Mouse (Mus musculus): Measurements from ENCODE around the gene Arvcf. TPM values are rescaled to one million over a fixed set of nuclear protein-coding genes. Genes with fewer than 3 reads are reported as not detected.

Arvcf gene
- 78.7 and 81.3 TPM in 2 replicates for polyA plus RNA-seq (2015; fragmentation: Nextera tagmentation; extraction: Ambion mirVana)

DNA sequence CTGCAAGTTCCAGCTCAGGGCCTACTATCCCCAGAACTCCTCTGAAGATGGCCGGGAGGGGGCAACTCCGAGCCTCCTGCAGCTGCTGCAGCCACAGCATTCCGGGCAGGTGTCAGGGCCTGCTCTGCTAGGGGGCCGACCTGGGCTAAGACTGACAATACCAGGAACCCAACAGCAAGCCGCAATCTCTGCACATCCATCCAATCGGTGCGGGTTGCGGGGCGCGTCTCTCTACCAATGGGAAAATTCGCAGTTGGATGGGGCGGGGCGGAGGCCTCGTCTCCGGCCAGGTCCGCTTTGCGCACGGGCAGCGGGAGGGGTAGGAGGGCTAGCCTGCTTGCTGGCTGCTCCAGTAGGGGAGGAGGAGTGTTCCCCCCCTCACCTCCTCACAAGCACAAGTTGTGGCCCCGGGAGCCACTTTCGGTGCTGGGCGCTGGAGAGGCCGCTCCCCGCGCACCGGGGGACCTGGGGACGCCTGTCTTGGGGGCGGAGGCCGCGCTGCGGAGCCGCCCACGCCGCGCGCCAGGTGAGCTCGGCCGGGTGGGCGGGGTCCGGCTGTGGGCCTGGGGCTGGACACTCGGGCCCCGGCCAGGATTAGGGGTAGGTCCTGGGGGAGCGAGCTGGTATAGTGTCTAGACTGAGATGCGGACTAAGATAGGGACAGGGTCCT lies at the start of gene Arvcf, which contains the start of gene Tango2:
Gene Arvcf, plus strand, starts transcription at position 252 of the 670 bp plus-strand sequence.
Gene Tango2, minus strand, starts transcription at position 173 of the 670 bp plus-strand sequence.
- H3K27me3 ChIP-seq, result no peaks in the 10 kb centered on the region
- ATAC-seq (ENCODE audit: low FRiP score, low read depth), result peak; percentile 91
- H3K4me1 ChIP-seq (replicated peaks), result peaks cover 50% of the 10 kb centered on the region
- H3K27ac ChIP-seq (replicated peaks), result peak within 1 kb of the TSS; percentile 66
- peak within 1 kb of the TSS; percentile 84 for H3K9ac ChIP-seq
- under 1% methylated on average over 41 of the region's 44 CpGs for WGBS
- peak within 1 kb of the TSS; percentile 77 for H3K4me2 ChIP-seq
- H3K36me3 ChIP-seq, result no peaks in the 10 kb centered on the region
- H3K9me3 ChIP-seq, result no peaks in the 10 kb centered on the region
- H3K4me3 ChIP-seq, result peak within 1 kb of the TSS; percentile 85

DNA sequence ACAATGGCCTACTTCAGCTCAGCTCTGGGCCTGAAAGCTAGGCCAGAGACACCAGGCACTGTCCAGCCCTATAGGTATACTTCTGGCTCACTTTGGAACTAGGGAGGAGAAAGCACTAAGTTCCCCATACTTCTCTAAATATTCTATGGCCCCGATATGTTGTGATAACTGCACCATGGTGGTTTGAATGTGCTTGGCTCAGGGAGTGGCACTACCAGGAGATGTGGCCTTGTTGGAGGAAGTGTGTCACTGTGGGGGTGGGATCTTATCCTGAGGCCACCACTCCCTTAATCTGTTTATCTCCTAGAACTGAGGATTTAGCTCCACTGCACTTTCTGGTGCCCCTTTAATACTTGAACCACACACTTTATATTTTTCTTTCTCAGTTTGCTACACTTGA lies 39.8 kb upstream of the Arvcf start:
- 88% methylated on average over 1 of the region's 1 CpGs for WGBS
- no peak overlapping the region for H3K4me3 ChIP-seq
- H3K4me2 ChIP-seq, result no peak overlapping the region
- no peak for ATAC-seq (ENCODE audit: low FRiP score, low read depth)
- H3K27me3 ChIP-seq, result no peaks in the 10 kb centered on the region
- no peak overlapping the region for H3K27ac ChIP-seq (replicated peaks)
- H3K9me3 ChIP-seq, result no peaks in the 10 kb centered on the region
- no peaks in the 10 kb centered on the region for H3K4me1 ChIP-seq (replicated peaks)
- no peak overlapping the region for H3K9ac ChIP-seq
- peaks cover 44% of the 10 kb centered on the region for H3K36me3 ChIP-seq

DNA sequence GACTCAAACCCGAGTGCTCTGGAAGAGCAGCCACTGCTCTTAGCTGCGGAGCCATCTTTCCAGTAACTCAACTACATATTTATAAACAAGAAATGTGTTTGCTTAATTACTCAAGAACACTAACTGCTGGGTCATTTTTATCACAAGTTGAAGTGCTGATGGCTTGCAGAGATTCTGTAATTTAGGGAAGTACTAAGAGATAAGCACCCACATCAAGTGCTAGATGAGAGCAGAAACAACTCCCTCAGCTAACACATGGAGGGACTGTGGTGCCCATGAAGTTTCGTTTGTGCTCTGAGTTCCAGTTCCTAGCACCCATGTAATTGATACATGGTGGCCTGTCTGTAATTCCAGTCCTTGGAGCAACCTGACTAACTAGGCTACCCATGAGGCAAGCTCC lies 29.0 kb upstream of the Arvcf start:
- Histone ChIP-seq H3K27ac (replicated peaks) (no peak overlapping the region), H3K9me3 (no peaks in the 10 kb centered on the region), H3K36me3 (peaks cover 30% of the 10 kb centered on the region; the same call in 1 of the 2 replicates), H3K9ac (no peak overlapping the region), H3K4me1 (replicated peaks) (no peaks in the 10 kb centered on the region), H3K4me2 (no peak overlapping the region), H3K27me3 (no peaks in the 10 kb centered on the region), H3K4me3 (no peak overlapping the region)
- no peak for ATAC-seq (ENCODE audit: low FRiP score, low read depth)
- WGBS, result 86% methylated on average over 3 of the region's 3 CpGs

DNA sequence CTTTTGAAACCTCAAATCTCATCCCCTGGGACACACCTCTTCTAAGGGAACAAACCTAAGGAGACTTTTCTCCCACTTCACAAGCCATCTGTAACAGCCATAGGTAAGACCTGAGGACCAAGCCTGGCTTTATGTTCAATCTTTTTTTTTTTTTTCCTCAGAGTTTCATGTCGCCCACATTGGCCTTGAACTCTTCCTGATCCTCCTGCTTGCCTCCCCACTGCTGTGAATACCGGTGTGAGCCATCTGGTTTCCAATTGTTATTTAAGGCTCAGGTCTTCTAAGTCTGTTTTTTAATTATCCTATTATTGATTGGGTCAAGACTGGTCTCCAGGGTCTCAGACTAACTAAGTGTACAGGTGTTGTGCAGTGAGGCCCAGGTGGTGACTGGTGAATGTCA lies 26.5 kb upstream of the Arvcf start:
- Histone ChIP-seq H3K9ac (no peak overlapping the region), H3K4me3 (no peak overlapping the region), H3K27ac (replicated peaks) (no peak overlapping the region), H3K27me3 (no peaks in the 10 kb centered on the region), H3K4me2 (no peak overlapping the region), H3K4me1 (replicated peaks) (no peaks in the 10 kb centered on the region), H3K9me3 (no peaks in the 10 kb centered on the region), H3K36me3 (peaks cover 32% of the 10 kb centered on the region; the same call in 1 of the 2 replicates)
- WGBS, result 80% methylated on average over 2 of the region's 2 CpGs
- ATAC-seq (ENCODE audit: low FRiP score, low read depth), result no peak

DNA sequence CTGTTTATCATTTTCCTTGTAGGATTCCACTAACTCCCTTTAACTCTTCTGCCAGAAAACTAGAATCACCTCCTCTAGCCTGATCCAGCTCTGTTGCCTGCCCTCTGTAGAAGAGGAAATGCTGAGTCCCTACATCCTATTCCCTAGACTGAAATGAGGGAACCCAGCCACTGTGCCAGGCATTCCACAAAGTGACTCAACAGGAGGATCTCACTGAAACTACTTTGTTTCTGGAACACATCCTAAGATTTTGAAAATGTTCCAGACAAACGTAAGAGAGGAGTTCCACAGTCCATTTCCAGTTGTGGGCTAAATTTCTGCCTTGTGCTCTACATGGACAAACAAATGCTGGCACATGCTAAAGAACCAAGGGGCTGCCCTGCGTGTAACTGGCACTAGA lies 24.5 kb upstream of the Arvcf start:
- Histone ChIP-seq H3K27ac (replicated peaks) (no peak overlapping the region), H3K4me2 (no peak overlapping the region), H3K4me3 (no peak overlapping the region), H3K9ac (no peak overlapping the region), H3K27me3 (no peaks in the 10 kb centered on the region), H3K9me3 (no peaks in the 10 kb centered on the region), H3K36me3 (peaks cover 32% of the 10 kb centered on the region; the same call in 1 of the 2 replicates), H3K4me1 (replicated peaks) (no peaks in the 10 kb centered on the region)
- WGBS, result 84% methylated on average over 2 of the region's 2 CpGs
- ATAC-seq (ENCODE audit: low FRiP score, low read depth), result no peak

DNA sequence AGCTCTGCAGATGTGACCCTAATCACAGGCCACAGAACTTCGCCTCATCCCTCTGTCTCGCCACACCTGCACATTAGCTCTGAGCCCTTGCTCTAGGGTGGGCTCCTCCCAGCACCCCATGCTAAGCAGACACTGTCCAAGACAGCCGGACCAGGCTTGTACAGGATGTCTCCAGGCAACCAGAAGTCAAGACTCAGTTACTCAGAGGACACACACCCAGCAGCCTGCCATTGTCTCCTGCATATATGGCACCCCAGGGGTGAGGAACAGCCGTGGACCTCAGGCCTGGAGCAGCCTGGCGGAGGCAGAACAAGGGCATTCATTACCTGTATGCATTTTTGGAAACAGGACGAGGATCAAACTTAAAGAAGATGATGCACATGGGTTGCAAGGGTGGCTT lies 24.0 kb upstream of the Arvcf start:
- WGBS, result 66% methylated on average over 6 of the region's 6 CpGs
- Histone ChIP-seq H3K9ac (no peak overlapping the region), H3K4me3 (no peak overlapping the region), H3K36me3 (peaks cover 32% of the 10 kb centered on the region; the same call in 1 of the 2 replicates), H3K4me2 (no peak overlapping the region), H3K9me3 (no peaks in the 10 kb centered on the region), H3K4me1 (replicated peaks) (no peaks in the 10 kb centered on the region), H3K27ac (replicated peaks) (no peak overlapping the region), H3K27me3 (no peaks in the 10 kb centered on the region)
- no peak for ATAC-seq (ENCODE audit: low FRiP score, low read depth)

DNA sequence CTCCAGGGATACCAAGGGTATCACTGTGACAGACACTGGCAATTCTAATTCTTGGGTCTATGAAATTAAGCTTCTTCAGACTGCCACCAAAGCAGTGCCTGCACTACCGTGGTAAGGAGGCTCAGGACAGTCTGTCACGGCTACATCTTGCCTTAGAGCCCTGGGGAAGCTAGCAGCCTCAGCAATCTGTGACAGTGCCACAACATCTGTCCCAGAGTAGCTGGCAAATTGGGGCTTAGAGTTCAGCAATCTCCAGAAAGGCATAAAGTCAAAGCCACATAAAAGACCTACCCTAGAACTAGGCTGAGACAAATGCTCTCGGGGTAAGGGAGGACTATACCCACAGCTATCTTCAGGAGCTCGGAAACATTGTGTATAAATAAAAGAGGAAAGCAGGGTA lies 22.2 kb upstream of the Arvcf start:
- Histone ChIP-seq H3K27me3 (no peaks in the 10 kb centered on the region), H3K9ac (no peak overlapping the region), H3K4me2 (no peak overlapping the region), H3K27ac (replicated peaks) (no peak overlapping the region), H3K36me3 (peaks cover 25% of the 10 kb centered on the region; the same call in 1 of the 2 replicates), H3K4me1 (replicated peaks) (no peaks in the 10 kb centered on the region), H3K9me3 (no peaks in the 10 kb centered on the region), H3K4me3 (no peak overlapping the region)
- 79% methylated on average over 4 of the region's 4 CpGs for WGBS
- ATAC-seq (ENCODE audit: low FRiP score, low read depth), result no peak

DNA sequence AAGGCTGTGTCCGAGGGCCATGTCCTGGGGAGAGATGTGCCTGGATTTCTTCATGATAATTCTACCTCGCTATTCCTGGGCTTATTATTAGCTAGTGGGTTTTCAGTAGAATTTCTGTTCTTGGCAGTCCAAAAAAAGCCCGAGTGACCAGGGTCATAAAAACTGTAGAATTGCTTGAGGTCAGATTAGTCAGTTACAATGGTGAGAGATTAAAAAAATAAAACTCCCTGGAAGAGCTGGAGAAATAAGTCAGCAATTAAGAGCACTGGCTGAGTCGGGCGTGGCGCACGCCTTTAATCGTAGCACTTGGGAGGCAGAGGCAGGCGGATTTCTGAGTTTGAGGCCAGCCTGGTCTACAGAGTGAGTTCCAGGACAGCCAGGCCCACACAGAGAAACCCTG lies 20.0 kb upstream of the Arvcf start:
- no peak overlapping the region for H3K27ac ChIP-seq (replicated peaks)
- no peak overlapping the region for H3K4me3 ChIP-seq
- no peaks in the 10 kb centered on the region for H3K4me1 ChIP-seq (replicated peaks)
- no peaks in the 10 kb centered on the region for H3K27me3 ChIP-seq
- H3K4me2 ChIP-seq, result no peak overlapping the region
- no peaks in the 10 kb centered on the region for H3K9me3 ChIP-seq
- H3K36me3 ChIP-seq, result peaks cover 15% of the 10 kb centered on the region; the same call in 1 of the 2 replicates
- no peak for ATAC-seq (ENCODE audit: low FRiP score, low read depth)
- no peak overlapping the region for H3K9ac ChIP-seq
- 93% methylated on average over 9 of the region's 9 CpGs for WGBS

DNA sequence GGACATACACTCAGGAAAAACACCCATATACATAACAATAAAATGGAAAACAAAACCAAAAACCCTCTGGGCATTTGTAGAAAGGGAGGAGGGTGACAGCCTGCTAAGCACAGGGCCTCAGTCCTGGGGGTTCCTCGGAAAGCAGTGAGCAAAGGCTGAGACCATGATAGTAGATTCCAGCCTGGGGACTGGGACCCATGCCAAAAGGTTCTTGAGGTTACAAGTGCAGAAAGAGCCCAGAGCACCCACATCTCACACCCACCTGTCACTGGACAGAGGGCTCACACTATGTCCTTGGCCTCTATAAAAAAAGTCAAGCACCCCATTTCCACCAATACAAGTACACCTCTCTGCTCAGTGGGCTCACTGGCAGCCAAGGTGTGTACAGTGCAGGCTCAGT lies 19.5 kb upstream of the Arvcf start:
- no peaks in the 10 kb centered on the region for H3K27me3 ChIP-seq
- H3K9me3 ChIP-seq, result no peaks in the 10 kb centered on the region
- no peak overlapping the region for H3K9ac ChIP-seq
- no peak for ATAC-seq (ENCODE audit: low FRiP score, low read depth)
- 63% methylated on average over 1 of the region's 1 CpGs for WGBS
- peaks cover 14% of the 10 kb centered on the region; the same call in 1 of the 2 replicates for H3K36me3 ChIP-seq
- no peak overlapping the region for H3K4me2 ChIP-seq
- H3K4me1 ChIP-seq (replicated peaks), result no peaks in the 10 kb centered on the region
- H3K27ac ChIP-seq (replicated peaks), result no peak overlapping the region
- H3K4me3 ChIP-seq, result no peak overlapping the region

DNA sequence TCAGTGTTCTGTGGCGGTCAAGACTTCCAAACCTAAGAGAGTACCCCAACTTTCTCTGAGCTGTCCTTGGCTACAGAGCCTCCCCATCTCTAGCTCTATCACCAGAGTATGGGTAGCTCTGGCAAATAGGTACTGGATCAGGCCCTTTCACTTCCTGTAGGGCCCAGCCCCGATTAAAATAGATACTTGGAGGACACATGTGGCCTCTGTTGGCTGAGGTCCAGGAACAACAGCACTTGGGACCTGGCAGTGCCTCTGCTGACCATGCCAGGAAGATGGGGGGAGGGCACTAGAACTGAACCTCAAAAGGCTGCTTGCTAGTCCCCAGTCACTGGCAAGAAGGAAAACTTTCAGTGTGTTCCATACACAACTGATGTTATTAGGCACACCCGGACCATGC lies 14.0 kb upstream of the Arvcf start:
- Histone ChIP-seq H3K27ac (replicated peaks) (no peak overlapping the region), H3K9ac (no peak overlapping the region), H3K4me1 (replicated peaks) (no peaks in the 10 kb centered on the region), H3K4me3 (no peak overlapping the region), H3K36me3 (peaks cover 12% of the 10 kb centered on the region; the same call in 1 of the 2 replicates), H3K9me3 (no peaks in the 10 kb centered on the region), H3K27me3 (no peaks in the 10 kb centered on the region), H3K4me2 (no peak overlapping the region)
- no peak for ATAC-seq (ENCODE audit: low FRiP score, low read depth)
- WGBS, result 77% methylated on average over 3 of the region's 3 CpGs

DNA sequence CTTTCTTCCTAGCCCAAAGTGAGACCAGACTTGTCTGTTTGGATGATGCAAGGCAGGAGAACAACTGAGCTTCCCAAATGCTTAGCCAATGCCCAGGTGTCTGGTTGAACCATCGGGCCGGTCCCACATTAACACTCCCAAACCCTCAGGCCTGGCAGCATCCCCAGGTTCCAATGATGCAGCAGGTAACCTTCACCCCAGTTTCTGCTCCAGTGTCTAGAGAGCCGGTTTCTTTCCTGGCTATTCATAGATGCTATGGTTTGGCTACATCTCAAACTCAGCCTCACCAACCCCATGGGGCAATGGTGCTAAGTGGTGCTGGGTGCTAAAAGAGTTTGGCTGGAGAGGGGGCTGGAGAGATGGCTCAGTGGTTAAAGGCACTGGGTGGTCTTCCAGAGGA lies 12.0 kb upstream of the Arvcf start:
- Histone ChIP-seq H3K9ac (no peak overlapping the region), H3K4me3 (no peak overlapping the region), H3K36me3 (peaks cover 12% of the 10 kb centered on the region; the same call in 1 of the 2 replicates), H3K4me1 (replicated peaks) (no peaks in the 10 kb centered on the region), H3K27ac (replicated peaks) (no peak overlapping the region), H3K9me3 (no peaks in the 10 kb centered on the region), H3K27me3 (no peaks in the 10 kb centered on the region), H3K4me2 (no peak overlapping the region)
- ATAC-seq (ENCODE audit: low FRiP score, low read depth), result no peak
- WGBS, result 96% methylated on average over 3 of the region's 3 CpGs

DNA sequence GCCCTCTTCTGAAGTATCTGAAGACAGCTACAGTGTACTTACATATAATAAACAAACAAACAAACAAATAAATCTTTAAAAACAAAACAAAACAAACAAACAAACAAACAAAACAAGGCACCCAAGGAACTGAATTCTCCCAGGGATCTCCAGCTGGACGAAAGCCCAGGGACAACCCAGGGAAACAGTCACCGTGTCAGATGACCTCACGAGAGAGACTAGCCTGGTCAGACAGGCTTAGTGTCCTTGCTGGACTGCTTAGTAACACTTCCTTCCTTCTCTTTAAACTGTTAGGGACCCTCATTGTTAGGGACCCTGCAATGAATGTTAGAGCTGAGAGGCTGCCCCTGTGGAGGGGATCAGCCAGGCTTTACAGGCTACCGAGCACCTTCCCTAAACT lies 10.7 kb upstream of the Arvcf start:
- no peak for ATAC-seq (ENCODE audit: low FRiP score, low read depth)
- no peak overlapping the region for H3K27ac ChIP-seq (replicated peaks)
- WGBS, result 94% methylated on average over 4 of the region's 4 CpGs
- H3K9ac ChIP-seq, result no peak overlapping the region
- H3K4me3 ChIP-seq, result no peak overlapping the region
- peaks cover 7% of the 10 kb centered on the region for H3K4me1 ChIP-seq (replicated peaks)
- no peaks in the 10 kb centered on the region for H3K9me3 ChIP-seq
- H3K36me3 ChIP-seq, result peaks cover 12% of the 10 kb centered on the region; the same call in 1 of the 2 replicates
- H3K27me3 ChIP-seq, result no peaks in the 10 kb centered on the region
- H3K4me2 ChIP-seq, result no peak overlapping the region

DNA sequence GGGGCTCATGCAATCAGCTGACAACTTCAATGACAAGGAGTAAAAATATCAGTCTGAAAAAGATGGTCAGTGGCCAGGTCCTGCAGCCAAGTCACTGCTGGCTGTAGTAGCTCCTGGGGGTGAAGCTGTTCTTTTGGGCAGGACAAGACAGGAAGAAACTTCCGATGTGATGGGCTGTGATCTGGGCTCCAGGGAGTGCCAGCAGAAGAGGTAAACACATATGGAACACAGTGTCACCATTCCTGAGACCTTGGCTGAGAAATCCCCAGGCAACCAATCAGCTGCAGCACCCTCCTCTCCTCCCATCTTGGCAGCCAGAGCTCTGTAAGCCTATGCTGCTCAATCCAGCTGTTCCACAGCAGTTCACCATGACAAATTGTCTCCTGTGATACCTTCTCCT lies 8.1 kb upstream of the Arvcf start:
- WGBS, result 36% methylated on average over 1 of the region's 1 CpGs

More for the DNA sequence above, 8.1 kb upstream of the Arvcf start:
- Histone ChIP-seq H3K27ac (replicated peaks) (no peak overlapping the region), H3K27me3 (no peaks in the 10 kb centered on the region), H3K4me1 (replicated peaks) (peaks cover 26% of the 10 kb centered on the region), H3K9me3 (no peaks in the 10 kb centered on the region), H3K4me2 (no peak overlapping the region), H3K9ac (no peak overlapping the region), H3K4me3 (no peak overlapping the region), H3K36me3 (peaks cover 4% of the 10 kb centered on the region; the same call in 1 of the 2 replicates)
- no peak for ATAC-seq (ENCODE audit: low FRiP score, low read depth)
